Mouse (Mus musculus): ENCODE data around the gene Cfap97d2.
A peak's percentile ranks its signal among the peaks of the same experiment; 100 is the strongest.

Cfap97d2 gene

GRCm38 (mm10) chr8:13705668-13706067 is at the start of gene Cfap97d2:
Cfap97d2 (plus strand) TSS chr8:13705889.
- peak; percentile 90 for DNase-seq (ENCODE audit: low spot score)

- DNase-seq (ENCODE audit: low spot score): no peak
These were observed 48.2 kb upstream of the Cfap97d2 start for GRCm38 (mm10) chr8:13657479-13657878.

- no peak for DNase-seq (ENCODE audit: low spot score)
These were observed 45.4 kb upstream of the Cfap97d2 start for GRCm38 (mm10) chr8:13660323-13660722.

GRCm38 (mm10) chr8:13664711-13665210 is 40.9 kb upstream of the Cfap97d2 start:
- DNase-seq (ENCODE audit: low spot score): no peak

GRCm38 (mm10) chr8:13665538-13665937 is 40.2 kb upstream of the Cfap97d2 start:
- DNase-seq (ENCODE audit: low spot score): no peak

- no peak for DNase-seq (ENCODE audit: low spot score)
These were observed 39.7 kb upstream of the Cfap97d2 start for GRCm38 (mm10) chr8:13665944-13666343.

- DNase-seq (ENCODE audit: low spot score): no peak
These were observed 37.8 kb upstream of the Cfap97d2 start for GRCm38 (mm10) chr8:13667917-13668316.

DNA sequence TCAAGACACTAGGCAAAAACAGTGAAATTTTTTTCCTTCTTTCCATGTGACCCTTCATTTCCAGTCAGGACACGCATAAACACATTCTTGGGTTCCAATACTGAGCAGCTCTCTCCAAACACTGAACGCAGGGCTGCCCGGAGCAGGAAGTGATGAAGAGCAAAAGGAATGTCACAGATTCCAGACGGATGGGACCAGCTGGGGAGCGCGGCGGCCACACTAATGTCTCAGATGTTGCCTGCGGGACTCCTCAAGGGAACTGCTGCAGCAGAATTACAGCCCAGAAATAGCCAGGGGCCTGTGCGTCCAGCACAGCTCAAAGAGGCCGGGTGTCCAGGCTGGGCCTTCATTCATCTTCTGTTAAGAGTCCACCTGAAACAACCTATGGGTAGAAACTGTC is 37.3 kb upstream of the Cfap97d2 start:
- no peak for DNase-seq (ENCODE audit: low spot score)

DNA sequence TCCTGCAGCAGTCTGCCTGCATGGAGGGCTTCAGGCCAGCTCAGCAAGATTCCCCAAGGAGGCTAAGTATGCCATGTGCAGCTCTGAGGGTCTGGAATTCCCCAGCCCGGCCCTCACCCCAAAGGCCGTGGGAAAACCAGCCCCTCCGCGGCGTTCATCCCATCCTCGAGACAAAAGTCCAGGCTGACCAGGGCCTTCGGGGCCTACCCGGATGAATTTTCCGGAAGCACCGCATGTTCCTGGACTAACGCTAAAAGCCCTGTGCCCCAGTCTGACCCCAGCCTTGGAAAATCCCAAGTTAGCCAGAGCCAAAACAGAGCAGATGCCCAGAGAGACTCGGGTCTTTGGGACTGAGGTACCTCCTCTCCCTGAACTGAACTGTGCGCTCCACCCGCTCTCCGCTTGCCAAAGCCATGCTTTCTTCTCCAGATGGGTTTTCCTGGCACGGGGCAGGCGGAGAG is 35.6 kb upstream of the Cfap97d2 start:
- DNase-seq (ENCODE audit: low spot score): no peak

DNA sequence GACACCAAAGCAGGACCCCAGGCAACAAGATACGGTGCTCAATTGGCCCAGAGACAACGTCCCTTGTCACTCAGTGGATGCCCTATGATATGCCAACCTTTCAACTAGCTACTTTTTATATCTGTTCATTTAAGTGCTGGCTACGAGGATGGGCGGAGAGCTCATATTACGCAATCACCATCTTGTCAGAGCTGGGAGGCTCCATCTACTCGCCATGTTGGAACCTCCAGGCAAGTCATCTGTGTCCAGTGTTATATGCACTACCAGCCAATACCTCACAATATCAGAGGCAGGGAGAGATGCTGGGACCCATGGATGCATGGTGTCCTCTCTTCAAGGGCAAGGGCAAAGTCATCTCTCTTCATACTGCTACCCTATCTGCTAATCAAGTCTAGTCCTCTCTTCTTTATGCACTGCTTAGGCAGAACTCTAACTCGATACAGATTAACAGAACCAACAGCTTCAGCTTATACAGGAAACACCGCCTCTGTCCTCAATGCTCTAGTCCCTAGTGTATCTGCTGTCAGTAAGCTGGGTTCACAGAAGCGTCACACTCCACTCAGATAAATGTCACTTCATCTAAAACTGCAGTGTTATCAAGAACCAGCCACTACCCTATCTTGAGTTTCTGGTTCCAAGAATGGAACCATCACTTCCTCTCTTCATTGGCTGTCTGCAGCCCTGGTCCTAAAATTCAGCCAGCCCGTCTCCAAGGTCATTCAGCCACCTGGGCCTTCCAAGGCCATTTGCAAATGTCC is 34.3 kb upstream of the Cfap97d2 start:
- DNase-seq (ENCODE audit: low spot score): no peak

DNA sequence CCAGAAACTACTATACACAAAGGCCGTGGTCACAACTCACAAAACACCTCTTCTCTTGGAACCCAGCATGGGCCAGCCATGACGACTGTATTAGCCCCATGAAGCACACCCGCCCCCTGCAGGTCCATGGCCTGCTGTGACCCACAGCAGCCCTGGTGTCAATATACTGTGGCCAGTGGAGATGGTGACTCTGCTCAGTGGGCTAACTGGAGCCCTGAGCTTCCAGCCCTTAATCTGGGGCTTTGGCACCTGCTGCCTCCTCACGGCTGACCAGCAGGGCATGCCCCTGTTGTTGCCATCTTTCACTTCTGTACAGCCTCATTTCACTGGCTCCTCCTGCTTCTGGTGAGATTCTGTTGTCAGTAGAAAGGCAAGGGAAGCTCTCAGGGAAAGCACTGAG is 32.5 kb upstream of the Cfap97d2 start:
- DNase-seq (ENCODE audit: low spot score): no peak

GRCm38 (mm10) chr8:13674294-13675010 is 31.2 kb upstream of the Cfap97d2 start:
- DNase-seq (ENCODE audit: low spot score): no peak

- DNase-seq (ENCODE audit: low spot score): no peak
These were observed 30.6 kb upstream of the Cfap97d2 start for GRCm38 (mm10) chr8:13675121-13675520.

DNA sequence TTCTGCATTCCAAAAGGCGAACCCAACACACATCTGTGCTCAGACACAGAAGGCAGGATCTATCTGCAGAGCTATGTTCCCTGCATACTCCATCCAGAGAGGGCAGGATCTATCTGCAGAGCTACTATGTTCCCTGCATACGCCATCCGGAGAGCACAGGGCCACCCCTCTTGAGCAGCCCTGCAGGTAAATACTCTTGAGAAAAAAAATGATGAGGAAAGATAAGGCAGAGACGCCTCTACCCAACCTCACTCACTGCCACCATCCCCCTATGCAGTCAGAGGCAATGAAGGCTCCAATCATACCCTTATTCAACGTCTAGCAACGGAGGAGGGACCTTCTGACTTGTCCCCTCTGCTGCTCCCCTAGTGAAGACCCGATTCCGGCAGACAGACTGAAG is 30.2 kb upstream of the Cfap97d2 start:
- no peak for DNase-seq (ENCODE audit: low spot score)

DNA sequence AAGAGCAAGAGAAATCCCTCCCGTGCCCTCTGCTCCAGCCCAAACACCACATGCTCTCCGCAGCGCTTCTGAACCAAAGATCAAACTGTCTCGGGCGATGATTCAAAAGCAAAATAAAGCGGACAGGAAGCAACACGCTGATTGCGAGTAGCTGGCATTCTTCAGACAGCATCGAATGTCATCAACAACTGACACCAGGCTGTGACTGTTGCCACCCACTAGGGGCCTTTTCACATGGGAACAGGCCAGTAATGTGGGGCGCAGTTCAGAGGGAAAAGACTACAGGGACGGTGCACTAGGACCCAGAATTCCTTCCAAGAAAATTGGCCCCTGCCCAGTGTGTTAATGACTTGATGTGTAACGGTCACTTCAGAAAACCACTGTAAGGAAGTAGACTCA is 29.4 kb upstream of the Cfap97d2 start:
- DNase-seq (ENCODE audit: low spot score): peak; percentile 74

- DNase-seq (ENCODE audit: low spot score): peak; percentile 76
These were observed 28.8 kb upstream of the Cfap97d2 start for GRCm38 (mm10) chr8:13676701-13677412.

DNA sequence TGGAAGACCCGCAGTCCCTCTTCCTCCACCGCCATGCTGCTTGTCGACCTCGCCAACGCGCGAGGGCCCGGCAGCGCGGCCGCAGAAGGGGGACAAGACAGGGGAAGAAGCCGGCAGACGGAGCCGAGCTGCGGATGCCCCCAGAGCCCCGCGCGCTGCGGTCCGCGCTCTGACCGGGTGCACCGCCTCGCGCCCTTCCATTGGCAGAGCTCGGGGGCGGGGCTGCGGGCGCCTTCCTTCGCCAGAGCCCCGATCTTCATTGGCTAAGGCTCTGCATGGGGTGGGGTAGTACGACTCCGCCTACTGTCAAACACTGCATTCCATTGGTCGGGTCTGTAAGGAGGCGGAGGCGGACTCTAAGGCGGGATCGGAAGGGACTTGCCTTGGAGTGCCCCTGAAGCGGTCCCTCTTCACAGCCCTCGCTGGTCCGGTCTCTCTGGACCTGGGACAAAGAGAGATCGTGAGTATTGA is 28.2 kb upstream of the Cfap97d2 start, which contains the start of gene Rasa3:
Gene Rasa3, minus strand, starts transcription at position 191 of the 471 bp plus-strand sequence.
- peak; percentile 98 for DNase-seq (ENCODE audit: low spot score)

- no peak for DNase-seq (ENCODE audit: low spot score)
These were observed 27.5 kb upstream of the Cfap97d2 start for GRCm38 (mm10) chr8:13678182-13678581.

GRCm38 (mm10) chr8:13684131-13684530 is 21.6 kb upstream of the Cfap97d2 start:
- DNase-seq (ENCODE audit: low spot score): no peak

DNA sequence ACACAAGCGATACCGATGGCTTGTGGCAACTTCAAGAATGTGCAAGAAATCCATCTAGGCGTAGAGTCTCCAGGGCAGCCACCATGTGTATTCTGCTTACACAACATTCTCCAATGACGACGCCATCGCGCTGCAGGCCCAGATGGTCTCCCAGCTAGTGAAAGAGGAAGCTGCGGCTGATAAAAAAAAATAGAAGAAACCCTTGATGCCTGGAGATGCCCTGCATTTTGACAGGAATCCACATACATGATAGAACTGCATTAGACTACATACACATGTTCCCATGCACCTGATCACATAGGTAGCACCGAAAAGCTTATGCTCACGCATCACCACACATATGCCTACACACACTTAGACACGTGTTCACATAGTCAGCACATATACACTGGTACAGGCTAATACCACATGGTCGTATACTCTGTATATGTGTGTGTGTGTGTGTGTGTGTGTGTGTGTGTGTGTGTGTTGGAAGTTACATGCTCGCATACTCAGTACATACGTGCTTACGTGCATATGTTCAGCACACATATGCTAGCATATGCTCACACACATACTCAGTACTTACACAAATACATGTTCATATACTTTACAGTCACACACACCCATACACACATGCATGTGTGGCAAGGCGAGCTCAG is 19.9 kb upstream of the Cfap97d2 start:
- no peak for DNase-seq (ENCODE audit: low spot score)

- no peak for DNase-seq (ENCODE audit: low spot score)
These were observed 19.3 kb upstream of the Cfap97d2 start for GRCm38 (mm10) chr8:13686426-13686825.

All from retina, embryonic 14.5 days (tissue).